Mouse (Mus musculus) left cerebral cortex, postnatal 10 days (tissue): ENCODE measurements around the gene Card9. TPM values are rescaled to one million over a fixed set of nuclear protein-coding genes. Genes with fewer than 3 reads are reported as not detected.

ENCODE experiments used
- DNase-seq, 2 experiments: peaks; one replicate each; pipeline ENCODE4 v3.0.0; 2021 to 2022; ENCODE audit warnings: low spot score in 2 of 2, mixed read lengths in 1 of 2; ENCODE audit errors: extremely low spot score in 1 of 2
- intact Hi-C: fragments of 180-260 bp; cut with DNase I; formaldehyde crosslinking; loops from one replicate; pipeline ENCODE4 v1.15.1; 2025
- total RNA-seq, 2 experiments: library from RNA; stranded (reverse); gene quantifications; 2 replicates each; pipeline ENCODE4 v1.2.3; 2021

Card9 gene
- total RNA-seq, 2 experiments from 2014 or later = 2.1 to 2.9 TPM

DNA sequence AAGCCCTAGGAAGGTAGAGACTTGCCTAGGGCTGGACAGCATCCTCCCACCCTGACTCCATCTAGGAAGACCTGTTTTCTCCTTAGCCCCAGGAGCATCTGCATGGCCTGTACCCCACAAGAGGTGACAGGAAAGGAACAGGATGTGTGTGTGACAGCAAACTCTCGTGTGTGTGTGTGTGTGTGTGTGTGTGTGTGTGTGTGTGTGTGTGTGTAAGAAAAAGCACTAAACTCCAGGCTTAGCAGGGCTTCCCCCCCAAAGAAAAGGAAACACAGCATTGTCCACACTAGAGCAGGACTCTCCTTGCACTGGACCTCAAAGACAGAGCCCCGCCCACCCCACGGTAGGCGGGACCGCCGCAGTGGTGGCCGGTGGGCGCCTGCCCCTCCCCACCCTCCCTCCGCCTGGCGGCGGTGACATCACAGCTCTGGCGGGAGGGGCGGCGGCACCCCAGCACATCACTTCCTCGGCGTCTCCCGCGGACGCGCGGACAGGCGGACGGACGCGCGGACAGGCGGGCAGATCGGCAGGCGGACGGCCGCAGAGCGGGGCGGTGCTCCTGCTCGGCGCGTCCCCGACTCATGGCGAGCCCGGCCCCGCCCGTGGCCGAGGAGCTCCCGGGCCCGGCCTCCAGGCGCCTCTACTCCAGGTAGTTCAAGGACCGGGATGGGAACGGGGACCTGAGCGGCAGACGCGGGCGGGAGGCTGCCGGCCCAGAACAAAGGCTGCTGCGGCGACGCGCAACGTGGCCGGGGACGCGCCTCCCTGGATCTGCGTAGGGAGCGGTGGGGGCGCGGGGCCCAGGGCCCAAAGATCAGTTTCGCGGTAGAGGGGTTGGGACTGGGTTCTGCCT is 45.4 kb downstream of the Card9 start, which contains the start of gene Gpsm1:
Gene Gpsm1 (plus strand): TSS at position 444 of the 853 bp plus-strand sequence.
- intact Hi-C loops = no loop called here
- peak in 1 of 2 experiments; percentile 92 for DNase-seq

DNA sequence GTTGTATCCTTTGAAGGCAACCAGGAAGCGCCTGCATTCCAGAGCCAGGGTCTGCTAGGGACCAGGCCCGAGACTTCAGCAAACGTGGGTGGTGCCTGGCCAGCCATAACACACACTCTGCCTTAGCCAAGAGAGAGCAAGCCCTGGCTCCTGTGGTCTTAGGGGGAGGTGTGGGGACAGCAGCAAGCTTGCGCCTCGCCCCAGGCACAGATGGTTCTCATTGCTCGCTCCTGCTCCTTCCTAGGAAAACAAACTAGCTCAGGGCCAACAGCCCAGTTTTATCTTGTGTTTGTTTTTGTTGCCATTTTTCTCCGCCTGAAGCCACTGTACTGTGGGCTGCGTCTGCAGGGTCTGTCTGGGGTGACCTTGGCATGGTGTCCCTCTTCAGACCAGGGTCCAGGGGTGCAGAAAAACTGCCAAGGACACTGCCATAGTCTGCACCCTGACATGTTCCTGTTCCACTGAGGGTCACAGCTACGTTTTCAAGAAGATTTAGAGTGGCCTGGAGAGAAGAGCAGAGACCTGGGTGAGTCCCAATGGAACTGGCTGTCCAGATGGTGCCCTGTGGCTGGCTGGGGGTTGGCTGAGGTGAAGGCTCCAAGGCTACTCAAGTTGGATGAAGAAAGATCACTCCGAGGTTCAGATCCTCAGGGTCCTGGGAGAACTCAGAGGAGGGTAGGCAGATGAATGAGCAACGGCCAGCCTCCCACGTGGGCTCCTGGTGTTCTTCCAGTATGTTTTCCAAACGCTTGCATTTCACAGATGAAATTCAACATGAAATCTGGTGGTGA is 46.2 kb downstream of the Card9 start:
- peak in 1 of 2 experiments; percentile 83 for DNase-seq

DNA sequence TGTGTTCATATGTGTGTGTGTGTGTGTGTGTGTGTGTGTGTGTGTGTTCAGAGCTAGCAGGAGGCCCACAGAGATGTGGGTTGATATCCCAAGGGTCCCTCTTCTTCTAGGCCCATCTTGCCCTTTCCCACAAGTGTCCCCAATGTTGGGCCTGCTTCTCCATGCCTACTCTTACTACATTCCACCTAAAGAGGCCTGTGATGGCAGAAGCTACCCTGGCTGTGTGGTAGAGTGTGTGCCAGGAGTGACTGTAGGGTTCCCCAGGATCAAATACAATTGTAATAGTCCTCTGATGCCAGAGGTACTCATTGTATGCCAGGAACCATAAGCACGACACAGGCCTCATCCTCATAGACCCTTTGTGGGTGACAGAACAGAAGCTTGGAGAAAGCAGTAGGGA is 47.3 kb downstream of the Card9 start:
- intact Hi-C loops = no loop called here
- DNase-seq = no peak

More for the DNA sequence above, 46.2 kb downstream of the Card9 start:
- intact Hi-C loops = no loop called here

DNA sequence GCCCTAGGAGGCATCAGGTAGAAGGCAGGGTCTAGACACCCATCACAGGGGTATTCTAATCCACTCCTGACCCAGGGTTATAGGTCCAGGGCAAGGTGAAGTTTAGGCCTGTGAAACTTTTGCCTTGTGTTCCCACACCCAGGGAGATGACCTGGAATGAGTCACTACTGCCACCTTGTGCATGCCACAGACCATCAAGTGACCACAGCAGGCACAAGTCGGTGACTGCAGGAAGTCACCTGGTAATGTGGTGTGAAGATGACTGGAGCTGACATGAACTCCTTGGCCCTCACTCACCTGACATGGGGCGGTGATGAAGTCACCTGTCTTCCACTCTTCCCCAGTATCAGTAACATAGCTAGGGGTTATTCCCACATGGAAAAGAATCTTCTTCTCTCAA is 47.9 kb downstream of the Card9 start:
- intact Hi-C loops = no loop called here
- DNase-seq = no peak

DNA sequence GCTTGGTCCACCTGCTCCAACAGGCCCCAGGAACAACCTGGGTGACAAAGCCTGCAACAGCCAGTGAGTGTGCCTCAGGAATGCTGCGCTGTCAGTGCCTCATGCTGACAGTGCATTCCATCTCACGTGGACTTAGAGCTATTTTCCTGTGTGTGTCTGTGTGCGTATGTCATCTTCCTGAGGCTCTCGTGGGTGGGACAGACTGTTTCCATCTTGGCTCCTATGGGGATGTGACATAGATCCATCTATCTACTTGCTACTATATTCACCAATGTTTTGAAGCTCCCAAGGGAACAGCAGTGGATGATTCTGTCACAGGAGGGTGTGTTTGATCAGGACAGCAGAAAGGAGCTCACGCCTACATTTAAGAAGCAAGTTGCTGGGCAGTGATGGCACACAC is 48.8 kb downstream of the Card9 start:
- intact Hi-C loops = no loop called here
- no peak for DNase-seq

DNA sequence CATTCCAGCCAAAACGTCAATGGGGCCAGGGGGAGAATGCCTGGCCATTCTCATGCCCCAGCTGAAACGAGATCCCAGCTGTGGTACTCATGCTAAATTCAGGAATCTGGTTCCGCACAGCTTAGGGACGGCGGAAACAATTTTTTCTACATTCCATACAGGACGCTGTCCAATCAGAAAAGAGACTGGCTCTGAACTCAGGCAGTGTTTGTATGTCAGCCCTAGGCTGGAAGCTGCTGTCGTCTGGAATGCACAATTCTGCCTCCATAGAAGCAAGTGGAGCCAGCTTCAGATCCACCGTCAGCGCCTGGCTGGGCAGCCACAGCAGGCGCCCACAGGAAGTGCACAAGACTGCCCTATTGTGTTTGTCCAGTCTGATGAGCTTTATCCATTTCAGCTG is 51.0 kb downstream of the Card9 start:
- intact Hi-C loops = no loop called here
- no peak for DNase-seq

DNA sequence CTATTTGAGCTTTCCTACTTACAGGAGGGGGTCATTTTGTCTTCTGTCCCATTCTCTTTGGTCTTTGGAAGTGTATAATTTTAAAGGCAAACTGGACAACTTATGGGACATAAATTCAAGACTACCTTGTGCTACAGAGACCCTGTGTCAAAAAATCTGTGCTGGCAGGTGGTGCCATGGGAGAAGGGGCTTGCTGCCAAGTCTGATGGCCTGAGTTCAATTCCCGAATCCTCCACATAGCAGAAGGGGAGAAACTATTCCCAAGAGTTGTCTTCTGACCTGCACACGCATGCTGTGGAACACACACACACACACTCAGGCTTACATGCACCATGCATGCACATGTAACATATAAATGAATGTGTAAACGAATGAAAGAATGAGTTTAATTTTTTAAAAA is 54.0 kb downstream of the Card9 start:
- DNase-seq = no peak
- intact Hi-C loops = no loop called here

DNA sequence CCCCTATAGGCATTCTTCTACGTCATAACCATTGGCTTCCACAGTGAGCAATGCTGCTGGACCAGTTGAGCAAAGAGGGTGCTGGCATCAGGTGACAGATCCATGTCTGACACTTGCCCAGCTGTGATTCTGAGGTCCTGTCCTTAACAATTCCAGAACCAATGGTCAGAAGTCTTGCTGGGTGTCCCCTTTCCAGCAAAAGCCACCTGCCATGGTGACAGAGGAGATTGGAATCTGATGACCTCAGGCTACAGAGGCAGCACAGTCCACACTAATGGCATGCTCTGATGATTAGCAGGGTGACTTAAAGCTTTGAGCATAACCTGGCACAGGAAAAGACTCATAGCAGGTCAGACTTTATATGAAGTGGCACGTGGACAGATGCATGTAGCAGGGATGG is 55.2 kb downstream of the Card9 start:
- no peak for DNase-seq
- intact Hi-C loops = no loop called here

DNA sequence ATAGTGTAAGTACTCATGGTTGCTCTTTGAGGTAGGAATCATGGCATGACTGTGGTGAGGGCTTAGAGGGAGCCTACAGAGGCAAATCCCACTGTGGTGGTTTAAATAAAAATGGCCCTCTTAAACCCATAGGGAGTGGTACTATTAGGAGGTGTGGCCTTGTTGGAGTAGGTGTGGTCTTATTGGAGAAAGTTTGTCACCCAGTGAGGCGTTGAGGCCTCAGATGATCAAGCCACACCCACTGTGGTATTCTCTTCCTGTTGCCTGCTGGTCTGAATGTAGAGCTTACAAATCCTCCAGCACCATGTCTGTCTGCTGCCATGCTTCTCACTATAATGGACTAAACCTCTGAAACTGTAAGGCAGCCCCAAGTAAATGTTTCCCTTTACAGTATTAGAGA is 56.0 kb downstream of the Card9 start:
- intact Hi-C loops = no loop called here
- no peak for DNase-seq

Other genes starting within 250 kb of the Card9 start
- gene Nacc2, start 237.7 kb downstream of the Card9 start, total RNA-seq = 10 to 100 TPM; 45.6 to 46.4 TPM
- gene Lhx3, start 152.6 kb downstream of the Card9 start, total RNA-seq = not detected
- 10 to 100 TPM; 20.7 to 21.7 TPM for gene Qsox2, start 123.4 kb downstream of the Card9 start, total RNA-seq
- 1 to 10 TPM; 1.3 to 2.0 TPM for gene Ccdc187, start 66.4 kb downstream of the Card9 start, total RNA-seq
- 100 to 1,000 TPM; 103 to 108 TPM for gene Gpsm1, start 45.4 kb downstream of the Card9 start, total RNA-seq
- 10 to 100 TPM; 26.7 to 27.6 TPM for gene Dnlz, start 8.8 kb downstream of the Card9 start, total RNA-seq
- gene Snapc4, start 19.7 kb upstream of the Card9 start, total RNA-seq = 10 to 100 TPM; 78.8 to 80.9 TPM
- 100 to 1,000 TPM; 187 to 190 TPM for gene Entr1, start 28.4 kb upstream of the Card9 start, total RNA-seq
- 100 to 1,000 TPM; 126 to 129 TPM for gene Pmpca, start 28.4 kb upstream of the Card9 start, total RNA-seq
- gene Inpp5e, start 48.3 kb upstream of the Card9 start, total RNA-seq = 10 to 100 TPM; 17.3 to 19.6 TPM
- gene Sec16a, start 84.3 kb upstream of the Card9 start, total RNA-seq = 10 to 100 TPM; 43.6 to 46.3 TPM
- gene Notch1, start 155.7 kb upstream of the Card9 start, total RNA-seq = 10 to 100 TPM; 26.4 to 30.5 TPM
- 10 to 100 TPM; 73.5 to 83.0 TPM for gene Egfl7, start 219.1 kb upstream of the Card9 start, total RNA-seq
- not detected for gene Gm20532, start 225.7 kb upstream of the Card9 start, total RNA-seq
- gene Agpat2, start 243.5 kb upstream of the Card9 start, total RNA-seq = 1 to 10 TPM; 1.6 to 2.2 TPM